Mouse (Mus musculus) hindbrain, embryonic 10.5 days (tissue): ENCODE data around the gene Sgk2. TPM values are rescaled to one million over a fixed set of nuclear protein-coding genes. Genes with fewer than 3 reads are reported as not detected.

Experiments
- DNase-seq: peaks from one replicate; pipeline ENCODE4 v3.0.0-alpha.2; 2017; ENCODE audit warnings: low spot score
- H3K27ac ChIP-seq: fragments of 300-500 bp; sonication (generic); 2 replicates; pipeline ENCODE4 v1.5.1; 2016; ENCODE audit warnings: mild to moderate bottlenecking, moderate library complexity
- H3K27me3 ChIP-seq: fragments of 300-500 bp; sonication (generic); 2 replicates; pipeline ENCODE4 v1.6.1; 2016; ENCODE audit warnings: mild to moderate bottlenecking; ENCODE audit not compliant: poor library complexity, insufficient read depth, severe bottlenecking
- H3K36me3 ChIP-seq: fragments of 300-500 bp; sonication (generic); 2 replicates; pipeline ENCODE4 v1.6.1; 2016; ENCODE audit warnings: mild to moderate bottlenecking, moderate library complexity
- H3K4me1 ChIP-seq: fragments of 300-500 bp; sonication (generic); replicated peaks from 2 replicates; pipeline ENCODE4 v1.6.1; 2016; ENCODE audit warnings: mild to moderate bottlenecking
- H3K4me3 ChIP-seq: fragments of 300-500 bp; sonication (generic); 2 replicates; pipeline ENCODE4 v1.5.1; 2016; ENCODE audit warnings: mild to moderate bottlenecking, moderate library complexity
- H3K9me3 ChIP-seq: fragments of 300-500 bp; sonication (generic); 2 replicates; pipeline ENCODE4 v1.6.1; 2016; ENCODE audit warnings: mild to moderate bottlenecking, moderate library complexity
- WGBS: fragments of 180-500 bp; shearing (Covaris S2); methylation state at CpG from one replicate; pipeline ENCODE4 v1.1.7; 2016; 5-methylcytosine and 5-hydroxymethylcytosine counted together
- polyA plus RNA-seq: library from polyadenylated mRNA; unstranded; fragments of >200 nt; fragmentation: Nextera tagmentation; extraction: Ambion mirVana; gene quantifications from 2 replicates; pipeline ENCODE4 v1.2.1, GENCODE M21; 2016

Sgk2 gene
- not detected in 2 replicates for polyA plus RNA-seq

DNA sequence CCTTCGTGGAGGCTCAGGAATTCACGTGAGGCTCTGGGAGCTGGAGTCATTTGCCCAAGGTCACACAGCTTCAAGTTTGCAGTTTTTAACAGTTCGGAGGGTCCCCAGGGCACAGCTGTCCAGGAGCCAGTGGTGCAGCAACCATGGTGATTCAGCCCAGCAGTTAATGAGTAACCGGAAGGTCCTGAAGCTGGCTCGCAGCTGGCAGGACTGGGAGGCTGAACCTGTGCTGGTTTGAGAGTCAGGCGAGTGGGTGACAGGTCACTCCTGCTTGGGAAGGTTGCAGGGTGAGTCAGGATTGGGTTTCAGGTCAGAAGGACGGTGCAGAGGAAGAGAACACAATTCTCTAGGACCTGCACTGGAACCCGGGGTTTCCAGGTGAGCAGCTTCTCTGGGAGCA, at the start of gene Sgk2:
TSS of gene Sgk2 (plus strand) at position 113 of the 400 bp plus-strand sequence.
- DNase-seq: no peak
- Histone ChIP-seq H3K27me3 (0 out of 2 replicates have a peak, but pooled peaks cover 6% of the 10 kb centered on the region), H3K4me3 (no peak within 1 kb of the TSS), H3K36me3 (no peaks in the 10 kb centered on the region), H3K27ac (no peak within 1 kb of the TSS), H3K4me1 (0 out of 2 replicates have a peak, but pooled peaks cover 5% of the 10 kb centered on the region), H3K9me3 (no peaks in the 10 kb centered on the region)
- WGBS: 66% methylated on average over 8 of the region's 8 CpGs

DNA sequence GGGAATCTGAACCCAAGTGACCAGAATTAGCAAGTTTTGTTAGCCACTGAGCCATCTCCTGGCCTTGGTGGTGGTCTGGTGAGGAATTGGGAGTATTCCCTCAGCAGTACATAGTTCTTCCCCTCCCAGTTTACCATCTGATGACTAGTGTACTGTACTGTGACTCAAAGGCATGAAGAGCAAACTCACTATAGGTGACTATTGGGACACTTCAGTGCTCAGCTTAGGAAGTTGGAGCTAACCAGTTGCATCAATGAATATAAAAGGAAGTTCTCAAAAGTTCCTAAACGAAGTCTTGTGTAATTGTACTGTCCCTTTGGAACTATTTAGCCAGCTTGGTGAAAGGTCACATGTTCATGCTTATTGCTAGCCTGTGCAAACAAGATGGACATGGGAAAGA, 47.6 kb upstream of the Sgk2 start:
- no peak for DNase-seq
- Histone ChIP-seq H3K27ac (no peak overlapping the region), H3K27me3 (peaks cover 40% of the 10 kb centered on the region), H3K4me3 (no peak overlapping the region), H3K4me1 (peaks cover 16% of the 10 kb centered on the region), H3K36me3 (peaks cover 66% of the 10 kb centered on the region), H3K9me3 (no peaks in the 10 kb centered on the region)
- WGBS: 89% methylated on average over 1 of the region's 1 CpGs

DNA sequence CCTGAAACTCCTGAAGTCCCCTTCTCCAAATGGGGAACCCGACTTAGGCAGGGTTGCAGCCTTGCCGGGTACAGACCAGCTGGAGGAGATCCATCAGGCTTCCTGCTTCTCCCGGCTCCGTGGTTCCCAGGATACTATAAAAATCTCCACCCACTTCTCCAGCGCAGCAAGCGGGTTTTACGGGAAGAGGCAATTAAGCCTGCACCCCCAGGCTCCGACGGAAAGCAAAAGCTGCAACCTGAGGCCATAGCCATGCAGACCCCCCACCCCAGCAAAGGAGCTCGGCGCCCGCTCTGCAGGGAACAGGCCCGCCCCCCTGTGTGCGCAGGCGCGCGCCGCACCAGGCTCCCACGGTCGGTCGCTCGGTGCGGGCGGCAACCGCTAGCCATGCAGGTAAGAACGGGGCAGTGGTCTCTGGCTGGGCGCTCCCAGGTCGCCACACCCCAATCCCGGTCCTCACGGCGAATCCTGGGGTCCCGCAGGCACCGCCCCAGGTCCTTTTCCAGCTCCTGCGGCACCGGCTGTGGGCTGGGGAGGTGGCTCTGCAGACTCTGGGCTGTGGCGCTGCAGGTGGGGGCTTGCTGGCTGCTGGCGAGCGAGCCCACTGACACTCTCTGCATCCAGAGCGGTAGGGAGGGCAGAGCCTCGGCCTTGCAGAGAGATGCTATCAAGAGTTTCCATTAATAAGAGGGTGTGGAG, 43.8 kb upstream of the Sgk2 start, which contains the start of gene L3mbtl1:
TSS of gene L3mbtl1 (plus strand) at position 325 of the 699 bp plus-strand sequence.
- H3K27me3 ChIP-seq: peaks cover 51% of the 10 kb centered on the region
- H3K27ac ChIP-seq: peak within 1 kb of the TSS; percentile 6; the same call in 1 of the 2 replicates
- under 1% methylated on average over 40 of the region's 40 CpGs for WGBS
- peak; percentile 39 for DNase-seq
- no peaks in the 10 kb centered on the region for H3K9me3 ChIP-seq
- peak within 1 kb of the TSS; percentile 59 for H3K4me3 ChIP-seq
- peaks cover 24% of the 10 kb centered on the region for H3K4me1 ChIP-seq
- H3K36me3 ChIP-seq: peaks cover 30% of the 10 kb centered on the region

DNA sequence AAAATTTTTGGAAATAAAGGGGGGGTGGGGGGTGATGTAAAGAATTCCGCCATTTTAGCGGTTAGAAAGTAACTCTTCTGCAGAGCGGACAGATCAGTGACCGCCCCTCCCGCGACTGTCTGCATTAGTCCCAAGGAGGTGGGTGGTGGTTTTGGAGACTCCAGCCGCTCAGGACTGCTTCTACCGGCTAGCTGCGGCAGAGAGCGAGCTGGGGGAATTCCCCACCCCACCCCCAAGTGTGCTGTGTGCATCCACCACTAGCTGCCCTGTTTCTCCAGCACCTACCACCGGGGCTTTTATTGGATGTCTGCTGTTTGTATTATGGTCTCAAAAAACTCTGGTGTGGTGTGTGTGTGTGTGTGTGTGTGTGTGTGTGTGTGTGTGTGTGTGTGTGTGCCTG, 43.2 kb upstream of the Sgk2 start:
- Histone ChIP-seq H3K9me3 (no peaks in the 10 kb centered on the region), H3K4me1 (peaks cover 24% of the 10 kb centered on the region), H3K27me3 (peaks cover 51% of the 10 kb centered on the region), H3K36me3 (peaks cover 24% of the 10 kb centered on the region), H3K27ac (no peak overlapping the region), H3K4me3 (peak overlapping the region; percentile 59)
- no peak for DNase-seq
- WGBS: 7% methylated on average over 11 of the region's 11 CpGs

DNA sequence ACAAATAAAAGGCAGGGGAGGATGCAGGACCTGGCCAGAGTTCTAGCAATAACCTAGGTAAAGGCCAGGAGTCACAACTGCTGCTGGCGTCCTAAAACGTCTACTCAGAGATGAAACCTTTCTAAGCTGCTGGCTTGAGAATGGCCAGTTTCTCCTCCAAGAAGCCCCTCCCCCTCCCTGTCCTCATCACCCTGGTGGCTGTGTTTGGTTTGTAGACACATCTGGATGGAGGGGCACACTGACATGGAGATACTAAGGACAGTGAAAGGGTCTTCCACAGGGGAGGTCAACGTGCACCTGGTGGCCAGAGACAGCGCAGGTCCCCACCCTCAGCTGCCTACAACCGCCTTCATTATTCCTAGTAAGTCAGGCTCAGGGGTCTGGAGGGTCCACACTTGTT, 40.2 kb upstream of the Sgk2 start:
- WGBS: 85% methylated on average over 5 of the region's 5 CpGs
- Histone ChIP-seq H3K4me1 (peaks cover 24% of the 10 kb centered on the region), H3K4me3 (no peak overlapping the region), H3K27me3 (peaks cover 37% of the 10 kb centered on the region), H3K9me3 (0 out of 2 replicates have a peak, but pooled peaks cover 4% of the 10 kb centered on the region), H3K27ac (no peak overlapping the region), H3K36me3 (no peaks in the 10 kb centered on the region)
- no peak for DNase-seq

DNA sequence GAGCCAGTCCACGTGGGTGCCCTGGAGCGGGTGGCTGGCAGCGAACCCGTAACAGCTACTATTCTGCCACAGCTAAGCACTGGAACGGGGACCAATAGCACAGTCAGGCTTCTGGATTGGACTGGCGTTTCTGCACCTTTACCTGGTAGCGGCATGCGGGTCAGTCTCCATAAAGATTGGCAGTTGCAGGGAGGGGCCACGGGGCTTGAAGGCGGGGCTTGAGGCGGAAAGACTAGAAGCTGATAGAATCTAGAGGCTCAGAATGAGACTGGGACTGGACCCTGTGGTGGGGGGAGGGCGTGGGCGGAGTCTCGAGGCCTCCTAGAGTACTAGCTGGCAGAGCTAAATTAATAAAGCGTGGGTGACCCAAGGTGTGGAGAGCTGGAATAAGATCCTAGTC, 39.4 kb upstream of the Sgk2 start:
- Histone ChIP-seq H3K4me3 (peak overlapping the region; percentile 41), H3K9me3 (0 out of 2 replicates have a peak, but pooled peaks cover 4% of the 10 kb centered on the region), H3K27me3 (peaks cover 30% of the 10 kb centered on the region), H3K36me3 (no peaks in the 10 kb centered on the region), H3K4me1 (peaks cover 21% of the 10 kb centered on the region), H3K27ac (no peak overlapping the region)
- DNase-seq: no peak
- WGBS: 37% methylated on average over 15 of the region's 15 CpGs

DNA sequence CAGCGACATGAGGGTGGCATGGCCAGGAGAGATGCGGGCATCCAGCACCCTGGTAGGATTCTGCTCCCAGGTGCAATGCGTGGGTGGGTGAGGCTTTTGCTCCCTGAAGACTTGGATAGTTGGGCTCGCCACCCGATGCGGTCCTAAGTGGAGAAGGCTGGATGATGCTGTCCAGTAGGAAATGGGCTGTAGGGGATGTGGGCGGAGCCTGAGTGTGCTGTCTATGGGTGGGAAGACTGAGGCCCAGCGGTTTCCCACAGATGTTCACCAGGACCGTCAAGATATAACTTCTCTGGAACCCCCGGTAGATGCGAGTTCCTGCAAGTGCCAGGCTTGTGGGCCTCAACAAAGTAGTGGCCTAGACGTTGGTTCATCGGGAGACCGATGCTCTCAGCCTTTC, 38.9 kb upstream of the Sgk2 start:
- H3K9me3 ChIP-seq: 0 out of 2 replicates have a peak, but pooled peaks cover 4% of the 10 kb centered on the region
- WGBS: 48% methylated on average over 14 of the region's 14 CpGs
- H3K27ac ChIP-seq: no peak overlapping the region
- H3K27me3 ChIP-seq: peaks cover 25% of the 10 kb centered on the region
- no peak for DNase-seq
- peaks cover 16% of the 10 kb centered on the region for H3K4me1 ChIP-seq
- H3K4me3 ChIP-seq: peak overlapping the region; percentile 41
- H3K36me3 ChIP-seq: no peaks in the 10 kb centered on the region

DNA sequence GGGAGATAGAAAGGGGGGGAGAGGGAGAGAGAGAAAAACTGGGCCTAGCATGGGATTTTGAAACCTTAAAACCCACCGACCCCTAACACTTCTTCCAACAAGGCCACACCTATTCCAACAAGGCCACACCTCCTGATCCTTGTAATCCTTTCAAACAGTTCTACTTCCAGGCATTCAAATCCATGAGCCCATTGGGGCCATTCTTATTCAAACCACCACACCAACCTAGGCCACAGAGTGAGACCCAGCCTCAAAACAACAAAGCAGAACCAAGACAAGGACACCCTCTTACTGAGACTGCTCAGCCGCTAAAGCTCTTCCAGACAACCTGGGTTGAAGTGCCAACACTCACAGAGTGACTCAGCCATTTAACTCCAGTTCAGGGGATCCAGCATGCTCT, 36.4 kb upstream of the Sgk2 start:
- Histone ChIP-seq H3K27ac (no peak overlapping the region), H3K36me3 (no peaks in the 10 kb centered on the region), H3K9me3 (0 out of 2 replicates have a peak, but pooled peaks cover 4% of the 10 kb centered on the region), H3K4me1 (peaks cover 8% of the 10 kb centered on the region), H3K4me3 (no peak overlapping the region), H3K27me3 (peaks cover 8% of the 10 kb centered on the region)
- WGBS: 91% methylated on average over 2 of the region's 2 CpGs
- no peak for DNase-seq

DNA sequence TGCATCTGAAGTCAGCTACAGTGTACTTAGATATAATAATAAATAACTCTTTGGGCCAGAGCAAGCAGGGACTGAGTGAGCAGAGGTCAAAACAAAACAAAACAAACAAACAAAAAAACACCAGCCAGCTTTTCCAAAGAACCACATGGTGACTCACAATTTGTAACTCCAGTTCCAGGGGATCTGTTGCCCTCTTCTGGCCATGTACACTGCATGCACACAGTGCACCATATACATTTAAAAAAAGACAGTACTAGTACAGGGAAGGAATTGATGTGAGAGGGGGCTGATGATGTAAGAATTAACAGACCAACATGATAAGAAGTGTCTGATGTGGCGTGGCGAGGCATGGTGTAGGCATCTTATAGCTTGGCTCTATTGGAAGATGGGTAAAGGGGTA, 30.3 kb upstream of the Sgk2 start:
- no peaks in the 10 kb centered on the region for H3K4me1 ChIP-seq
- H3K27me3 ChIP-seq: no peaks in the 10 kb centered on the region
- 97% methylated on average over 2 of the region's 2 CpGs for WGBS
- H3K36me3 ChIP-seq: no peaks in the 10 kb centered on the region
- no peak overlapping the region for H3K4me3 ChIP-seq
- no peaks in the 10 kb centered on the region for H3K9me3 ChIP-seq
- no peak overlapping the region for H3K27ac ChIP-seq
- DNase-seq: no peak

DNA sequence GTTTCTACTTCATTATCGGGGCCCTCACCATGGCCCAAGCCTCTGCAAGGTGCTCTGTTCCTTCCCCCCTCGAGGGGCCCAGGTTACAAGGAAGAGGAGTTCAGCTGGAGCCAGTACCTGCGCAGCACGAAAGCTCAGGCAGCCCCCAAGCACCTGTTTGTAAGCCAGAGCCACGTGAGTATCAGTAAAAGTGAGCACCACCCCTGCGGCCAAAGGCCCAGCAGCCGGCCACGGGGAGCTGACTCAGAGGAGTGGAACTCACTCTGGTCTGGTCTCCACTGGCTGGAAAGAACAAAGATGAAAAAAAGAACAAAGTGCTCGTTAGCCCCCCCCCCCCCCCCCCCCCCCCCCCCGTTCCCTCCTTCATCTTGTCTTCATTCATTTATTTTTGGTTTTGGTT, 25.8 kb upstream of the Sgk2 start:
- Histone ChIP-seq H3K4me3 (no peak overlapping the region), H3K27ac (no peak overlapping the region), H3K9me3 (no peaks in the 10 kb centered on the region), H3K36me3 (no peaks in the 10 kb centered on the region), H3K4me1 (no peaks in the 10 kb centered on the region), H3K27me3 (no peaks in the 10 kb centered on the region)
- no peak for DNase-seq
- WGBS: 69% methylated on average over 8 of the region's 10 CpGs

DNA sequence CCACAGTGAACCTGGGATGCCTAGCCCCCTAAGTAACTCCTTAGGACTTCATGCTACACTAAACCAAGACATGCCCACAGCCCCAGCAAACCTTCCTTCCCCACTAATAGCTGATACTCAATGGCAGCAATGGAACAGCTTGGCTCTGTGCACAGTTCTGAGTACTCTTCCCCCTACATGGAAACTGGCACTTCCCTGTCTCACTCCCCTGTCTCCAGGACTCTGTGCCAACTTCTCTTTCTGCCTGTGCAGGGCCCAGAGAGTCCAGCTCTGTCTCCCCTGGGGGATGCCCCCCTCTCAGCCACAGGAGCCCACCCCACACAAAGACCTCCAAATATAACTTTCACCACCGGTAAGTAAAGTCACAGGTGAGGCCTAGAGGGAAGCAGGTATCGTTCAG, 20.4 kb upstream of the Sgk2 start:
- H3K4me3 ChIP-seq: no peak overlapping the region
- H3K27me3 ChIP-seq: no peaks in the 10 kb centered on the region
- H3K9me3 ChIP-seq: no peaks in the 10 kb centered on the region
- WGBS: 90% methylated on average over 2 of the region's 2 CpGs
- no peak for DNase-seq
- no peak overlapping the region for H3K27ac ChIP-seq
- no peaks in the 10 kb centered on the region for H3K36me3 ChIP-seq
- no peaks in the 10 kb centered on the region for H3K4me1 ChIP-seq

DNA sequence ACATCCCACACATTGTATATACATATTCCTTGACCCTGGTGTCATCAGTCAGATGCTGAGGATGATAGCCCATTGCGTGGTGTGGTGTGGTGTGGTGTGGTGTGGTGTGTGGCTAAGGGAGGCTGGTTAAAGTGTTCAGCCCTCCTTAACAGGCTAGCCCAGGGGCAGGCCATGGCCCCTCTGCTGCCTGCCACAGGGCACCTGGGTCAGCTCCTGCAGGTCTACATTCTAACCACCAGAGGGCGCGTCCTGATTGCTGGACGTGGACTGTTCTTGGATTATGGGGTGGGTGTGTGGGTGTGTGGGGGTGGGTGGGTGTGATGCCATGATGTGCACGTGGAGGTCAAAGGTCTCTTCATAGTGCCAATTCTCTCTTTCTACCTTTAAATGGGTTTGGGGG, 18.8 kb upstream of the Sgk2 start:
- H3K27me3 ChIP-seq: no peaks in the 10 kb centered on the region
- H3K36me3 ChIP-seq: no peaks in the 10 kb centered on the region
- peak; percentile 72 for DNase-seq
- H3K4me1 ChIP-seq: peaks cover 8% of the 10 kb centered on the region
- no peak overlapping the region for H3K4me3 ChIP-seq
- H3K27ac ChIP-seq: no peak overlapping the region
- WGBS: 9% methylated on average over 5 of the region's 5 CpGs
- no peaks in the 10 kb centered on the region for H3K9me3 ChIP-seq

DNA sequence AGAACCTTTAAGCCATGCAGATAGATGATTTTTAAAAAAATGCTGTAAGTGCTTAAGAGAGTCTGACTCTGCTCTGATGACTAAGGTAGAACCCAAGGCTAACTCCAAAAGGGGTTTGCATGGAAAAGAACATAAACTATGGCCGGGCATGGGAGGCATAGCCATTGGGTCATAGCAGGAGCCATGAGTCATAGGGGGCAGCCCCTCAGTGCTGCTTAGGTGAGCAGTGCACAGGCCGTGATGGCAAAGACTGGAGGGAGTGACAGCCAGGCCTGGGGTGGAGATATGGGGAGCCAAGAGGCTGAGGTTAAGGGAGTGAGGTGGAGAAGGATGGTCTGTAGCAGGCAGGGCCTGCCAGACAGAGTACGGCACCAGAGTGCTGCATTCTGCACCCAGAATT, 18.0 kb upstream of the Sgk2 start:
- WGBS: 86% methylated on average over 3 of the region's 3 CpGs
- H3K27ac ChIP-seq: no peak overlapping the region

More for the DNA sequence above, 18.0 kb upstream of the Sgk2 start:
- no peaks in the 10 kb centered on the region for H3K27me3 ChIP-seq
- H3K9me3 ChIP-seq: no peaks in the 10 kb centered on the region
- no peak overlapping the region for H3K4me3 ChIP-seq
- no peak for DNase-seq
- peaks cover 15% of the 10 kb centered on the region for H3K4me1 ChIP-seq
- no peaks in the 10 kb centered on the region for H3K36me3 ChIP-seq
